Mouse (Mus musculus) erythroblast, embryonic 14.5 days (primary cell): ENCODE data around the gene Tnfrsf11a.

Experiments used
- GATA1 ChIP-seq: IDR thresholded peaks from 2 replicates; pipeline ENCODE4 v1.6.1; 2012; ENCODE audit warnings: low read length, inconsistent platforms, mixed read lengths
- TAL1 ChIP-seq: IDR thresholded peaks from 3 replicates; pipeline ENCODE4 v1.6.1; 2012; ENCODE audit warnings: low read length, inconsistent platforms, mixed read lengths

GRCm38 (mm10) chr1:105802941-105803340 lies 22.4 kb downstream of the Tnfrsf11a start:
- TF ChIP-seq GATA1 (no peak), TAL1 (no peak)
